Mouse (Mus musculus) G1E (cell line): ENCODE results near the gene Gpr68. TPM values are rescaled to one million over a fixed set of nuclear protein-coding genes. Genes with fewer than 3 reads are reported as not detected.

ENCODE experiments used
- ATAC-seq: 2 replicates; pipeline ENCODE4 v1.8.0; 2016; ENCODE audit warnings: mild to moderate bottlenecking; ENCODE audit not compliant: insufficient number of reproducible peaks, poor library complexity, low FRiP score, severe bottlenecking; ENCODE audit errors: extremely low read depth
- DNase-seq: peaks from one replicate; pipeline ENCODE4 v3.0.0; 2012; ENCODE audit warnings: low spot score
- H3K27me3 ChIP-seq: 2 replicates; pipeline ENCODE4 v1.6.1; 2012; ENCODE audit warnings: mild to moderate bottlenecking, low read length, inconsistent platforms; ENCODE audit not compliant: insufficient read depth
- H3K36me3 ChIP-seq: replicated peaks from 2 replicates; pipeline ENCODE3; 2012; ENCODE audit warnings: mild to moderate bottlenecking, inconsistent platforms
- H3K4me1 ChIP-seq: 2 replicates; pipeline ENCODE4 v1.6.1; 2012; ENCODE audit warnings: low read depth, low read length, inconsistent platforms, mixed read lengths; ENCODE audit not compliant: insufficient read depth
- H3K4me3 ChIP-seq: 2 replicates; pipeline ENCODE4 v1.5.1; 2012; ENCODE audit warnings: low read depth, mild to moderate bottlenecking, inconsistent platforms, low read length, moderate library complexity, mixed read lengths
- H3K9me3 ChIP-seq: replicated peaks from 2 replicates; pipeline ENCODE4 v1.6.1; 2012; ENCODE audit warnings: inconsistent platforms
- CTCF ChIP-seq: IDR thresholded peaks from 2 replicates; pipeline ENCODE4 v1.5.1; 2012; ENCODE audit warnings: low read depth, low read length, inconsistent platforms, mixed read lengths
- GATA1 ChIP-seq: IDR thresholded peaks from 2 replicates; pipeline ENCODE4 v1.6.1; 2012; ENCODE audit warnings: borderline replicate concordance, low read length, inconsistent platforms, mixed read lengths
- GATA2 ChIP-seq: IDR thresholded peaks from 2 replicates; pipeline ENCODE4 v1.6.1; 2012; ENCODE audit warnings: low read depth, low read length, inconsistent platforms, borderline replicate concordance
- POLR2AphosphoS5 ChIP-seq: IDR thresholded peaks from 2 replicates; pipeline ENCODE4 v1.6.1; 2012; ENCODE audit warnings: low read depth, low read length, inconsistent platforms; ENCODE audit not compliant: insufficient replicate concordance
- TAL1 ChIP-seq: conservative IDR thresholded peaks from 2 replicates; pipeline ENCODE4 v1.6.1; 2012; ENCODE audit warnings: low read depth, low read length, inconsistent platforms, mixed read lengths
- polyA plus RNA-seq: library from polyadenylated mRNA; stranded (reverse); fragments of >175 nt; gene quantifications from 2 replicates; pipeline ENCODE4 v1.2.3, GENCODE M21; 2012
- total RNA-seq, 2 experiments: library from RNA; stranded (forward) in 1 of 2; stranded (reverse) in 1 of 2; fragments of 200-1000 nt in 1 of 2; fragments of >200 nt in 1 of 2; fragmentation: Nextera tagmentation in 1 of 2; gene quantifications; 2 replicates each; pipeline ENCODE4 v1.2.3; 2014 to 2017

Gpr68 gene
- total and polyA plus RNA-seq, 3 experiments = 0.11 TPM; not detected in 2

GRCm38 (mm10) chr12:100948021-100948420, 40.0 kb upstream of the Gpr68 start:
- no peaks in the 10 kb centered on the region for H3K9me3 ChIP-seq
- H3K4me3 ChIP-seq = no peak overlapping the region
- H3K27me3 ChIP-seq = no peaks in the 10 kb centered on the region
- peaks cover 97% of the 10 kb centered on the region for H3K36me3 ChIP-seq
- DNase-seq = no peak
- TF ChIP-seq GATA1 (no peak), TAL1 (no peak), POLR2AphosphoS5 (no peak), CTCF (no peak), GATA2 (no peak)
- H3K4me1 ChIP-seq = peaks cover 5% of the 10 kb centered on the region
- no peak for ATAC-seq

GRCm38 (mm10) chr12:100945948-100946347, 38.0 kb upstream of the Gpr68 start:
- TF ChIP-seq CTCF (no peak), TAL1 (no peak), GATA1 (no peak), GATA2 (no peak), POLR2AphosphoS5 (no peak)
- no peaks in the 10 kb centered on the region for H3K9me3 ChIP-seq
- H3K4me1 ChIP-seq = no peaks in the 10 kb centered on the region
- no peak overlapping the region for H3K4me3 ChIP-seq
- no peaks in the 10 kb centered on the region for H3K27me3 ChIP-seq
- ATAC-seq = no peak
- no peak for DNase-seq
- H3K36me3 ChIP-seq = peaks cover 97% of the 10 kb centered on the region

GRCm38 (mm10) chr12:100945501-100945900, 37.5 kb upstream of the Gpr68 start:
- H3K36me3 ChIP-seq = peaks cover 99% of the 10 kb centered on the region

GRCm38 (mm10) chr12:100944921-100945336, 36.9 kb upstream of the Gpr68 start:
- Histone ChIP-seq H3K9me3 (no peaks in the 10 kb centered on the region), H3K4me3 (no peak overlapping the region), H3K4me1 (no peaks in the 10 kb centered on the region), H3K36me3 (peaks cover 99% of the 10 kb centered on the region), H3K27me3 (no peaks in the 10 kb centered on the region)
- no peak for DNase-seq
- TF ChIP-seq POLR2AphosphoS5 (no peak), TAL1 (no peak)
- no peak for ATAC-seq

More at GRCm38 (mm10) chr12:100945501-100945900, 37.5 kb upstream of the Gpr68 start:
- DNase-seq (no peak), ATAC-seq (no peak)
- H3K4me3 ChIP-seq = no peak overlapping the region
- H3K4me1 ChIP-seq = no peaks in the 10 kb centered on the region
- no peaks in the 10 kb centered on the region for H3K27me3 ChIP-seq
- TF ChIP-seq GATA2 (no peak), GATA1 (no peak), TAL1 (no peak), POLR2AphosphoS5 (no peak), CTCF (no peak)
- H3K9me3 ChIP-seq = no peaks in the 10 kb centered on the region

- Histone ChIP-seq H3K36me3 (peaks cover 97% of the 10 kb centered on the region), H3K4me1 (no peaks in the 10 kb centered on the region), H3K9me3 (no peaks in the 10 kb centered on the region), H3K27me3 (no peaks in the 10 kb centered on the region), H3K4me3 (no peak overlapping the region)
- ATAC-seq (no peak), DNase-seq (no peak)
- TF ChIP-seq GATA1 (no peak), TAL1 (no peak), POLR2AphosphoS5 (no peak), GATA2 (no peak), CTCF (no peak)
Observed at GRCm38 (mm10) chr12:100943146-100943545, 35.1 kb upstream of the Gpr68 start.

GRCm38 (mm10) chr12:100941361-100941760, 33.4 kb upstream of the Gpr68 start:
- no peak overlapping the region for H3K4me3 ChIP-seq
- DNase-seq = no peak
- no peaks in the 10 kb centered on the region for H3K4me1 ChIP-seq
- TF ChIP-seq TAL1 = no peak
- TF ChIP-seq GATA1 = no peak
- TF ChIP-seq GATA2 = no peak
- TF ChIP-seq POLR2AphosphoS5 = no peak
- no peak for TF ChIP-seq CTCF
- H3K27me3 ChIP-seq = no peaks in the 10 kb centered on the region
- peaks cover 97% of the 10 kb centered on the region for H3K36me3 ChIP-seq
- no peaks in the 10 kb centered on the region for H3K9me3 ChIP-seq
- no peak for ATAC-seq
